ENCODE assay signal across 8 mouse cellular contexts in genomic region chr10:60107448-60107847, GRCm38 (mm10). TPM values are rescaled to one million over a fixed set of nuclear protein-coding genes. Genes with fewer than 3 reads are reported as not detected.
DNase-seq lines count a peak whose midpoint lies in the region; ATAC-seq and TF ChIP-seq lines count a peak whose summit lies in the region.

No protein-coding gene starts in this region.

- peak overlapping the region; percentile 48; the same call in 1 of the 2 replicates for H3K4me3 ChIP-seq in spleen, adult 2 months (ENCODE audit: extremely low read depth, insufficient read depth, insufficient read length)
- H3K4me3 ChIP-seq in heart, embryonic 15.5 days = peak overlapping the region; percentile 65
- peak overlapping the region; percentile 40; the same call in 1 of the 2 replicates for H3K4me3 ChIP-seq in liver, embryonic 15.5 days (replicated peaks)

- DNase-seq in adrenal gland, adult 2 months = peak; percentile 18
- DNase-seq in adrenal gland, adult 18-20 months (ENCODE audit: low spot score in 2 of 2) = no peak
- DNase-seq in spleen, adult 2 months (ENCODE audit: low read depth in 1 of 2, low spot score in 2 of 2) = no peak
- no peak for DNase-seq in spleen, postnatal 4 days (ENCODE audit: low spot score in 2 of 2)
- DNase-seq in retina, postnatal 1 day = peak; percentile 53

- no peak for TF ChIP-seq CTCF in spleen, adult 2 months (IDR thresholded peaks at IDR 0.05; ENCODE audit: extremely low read depth, insufficient read depth, insufficient read length, insufficient replicate concordance)

- no peak for ATAC-seq in heart, embryonic 15.5 days (replicated peaks; ENCODE audit: insufficient number of reproducible peaks, insufficient read depth, low FRiP score, low read depth)
- no peak for ATAC-seq in liver, embryonic 15.5 days (ENCODE audit: insufficient read depth)
- ATAC-seq in activated CD4-positive, CD25-positive, alpha-beta regulatory T cell, adult 4 months = no peak

- no peaks in the 10 kb centered on the region for H3K9me3 ChIP-seq in heart, embryonic 15.5 days (replicated peaks)
- H3K9me3 ChIP-seq in liver, embryonic 15.5 days (replicated peaks) = no peaks in the 10 kb centered on the region

- H3K4me1 ChIP-seq in spleen, adult 2 months (ENCODE audit: control insufficient read depth, insufficient read depth, insufficient read length) = peaks cover 12% of the 10 kb centered on the region
- H3K4me1 ChIP-seq in heart, embryonic 15.5 days (replicated peaks) = peaks cover 23% of the 10 kb centered on the region
- H3K4me1 ChIP-seq in liver, embryonic 15.5 days (replicated peaks) = peaks cover 12% of the 10 kb centered on the region

- H3K27ac ChIP-seq in spleen, adult 2 months (ENCODE audit: insufficient read depth, low read length) = no peak overlapping the region
- H3K27ac ChIP-seq in heart, embryonic 15.5 days = no peak overlapping the region
- no peak overlapping the region for H3K27ac ChIP-seq in liver, embryonic 15.5 days (replicated peaks)

- peak overlapping the region; percentile 98 for H3K4me2 ChIP-seq in heart, embryonic 15.5 days
- peak overlapping the region; percentile 62 for H3K4me2 ChIP-seq in liver, embryonic 15.5 days

- TF ChIP-seq POLR2A in spleen, adult 2 months (IDR thresholded peaks at IDR 0.05; ENCODE audit: low read depth, low read length) = no peak

- peaks cover 19% of the 10 kb centered on the region for H3K27me3 ChIP-seq in spleen, adult 2 months (ENCODE audit: control insufficient read depth, insufficient read depth, low read length)
- peaks cover 87% of the 10 kb centered on the region for H3K27me3 ChIP-seq in heart, embryonic 15.5 days
- H3K27me3 ChIP-seq in liver, embryonic 15.5 days = peaks cover 84% of the 10 kb centered on the region

- WGBS in spleen, adult 2 months = 3% methylated on average over 28 of the region's 28 CpGs
- 5% methylated on average over 21 of the region's 28 CpGs for WGBS in heart, embryonic 15.5 days
- WGBS in liver, embryonic 15.5 days (ENCODE audit: insufficient replicate concordance) = 3% methylated on average over 28 of the region's 28 CpGs

- H3K9ac ChIP-seq in heart, embryonic 15.5 days = peak overlapping the region; percentile 54
- no peak overlapping the region for H3K9ac ChIP-seq in liver, embryonic 15.5 days

- H3K36me3 ChIP-seq in spleen, adult 2 months (ENCODE audit: control insufficient read depth, insufficient read depth, low read length) = no peaks in the 10 kb centered on the region
- no peaks in the 10 kb centered on the region for H3K36me3 ChIP-seq in heart, embryonic 15.5 days
- no peaks in the 10 kb centered on the region for H3K36me3 ChIP-seq in liver, embryonic 15.5 days (replicated peaks)

RNA-seq across cellular contexts. Expression of gene Spock2, which starts 1.4 kb away (rescaled TPM):
- total RNA-seq in adrenal gland, adult 2 months (2021) = 10 to 100 TPM; 34.8 to 59.0 TPM
- 21.8 and 22.9 TPM in 2 replicates for polyA plus RNA-seq in adrenal gland, adult 2 months (2012; rRNA removed)
- 10 to 100 TPM; 41.7 to 51.4 TPM for total RNA-seq in adrenal gland, adult 18-20 months (2021)
- 2.4 and 2.7 TPM in 2 replicates for polyA plus RNA-seq in spleen, adult 2 months (2012; rRNA removed)
- 3.8 and 8.8 TPM in 2 replicates for polyA plus RNA-seq in heart, embryonic 15.5 days (2015; fragmentation: Nextera tagmentation; extraction: Ambion mirVana)
- 0.09 and 0.10 TPM in 2 replicates for polyA plus RNA-seq in liver, embryonic 15.5 days (2015; fragmentation: Nextera tagmentation; extraction: Ambion mirVana)
- polyA plus RNA-seq in activated CD4-positive, CD25-positive, alpha-beta regulatory T cell, adult 4 months (2017; shearing (Covaris generic)) = 1 to 10 TPM; 3.9 to 5.3 TPM

Comparison
In these comparisons a context has a peak if more than half of its experiments do, and no peak if none do; other contexts are left out.
1. DNase-seq: peak in adrenal gland, adult 2 months (single experiment) and retina, postnatal 1 day (single experiment); none in adrenal gland, adult 18-20 months (0 of 2), spleen, adult 2 months (0 of 2) and spleen, postnatal 4 days (0 of 2).
2. Peak in every context shown above with its lines, with median percentiles within 50 percentile points of each other: H3K4me3 ChIP-seq.